Mouse (Mus musculus) lung, postnatal 0 days (tissue): ENCODE data around the gene Tbc1d1.

Experiments used
- CTCF ChIP-seq: IDR thresholded peaks from 2 replicates; pipeline ENCODE4 v1.5.1; 2016; ENCODE audit warnings: antibody characterized with exemption, mild to moderate bottlenecking
- EP300 ChIP-seq: IDR thresholded peaks from 2 replicates; pipeline ENCODE4 v1.6.1; 2016; ENCODE audit warnings: antibody characterized with exemption, mild to moderate bottlenecking, control low read depth

- TF ChIP-seq CTCF = peak; percentile 55
- no peak for TF ChIP-seq EP300
These were observed 46.9 kb upstream of the Tbc1d1 start for GRCm38 (mm10) chr5:64109217-64109616.
